Mouse (Mus musculus): ENCODE measurements around the gene Fdxr. TPM values are rescaled to one million over a fixed set of nuclear protein-coding genes. Genes with fewer than 3 reads are reported as not detected.

Fdxr gene
- total RNA-seq, 2 experiments from 2014 or later, result 17.0 to 20.8 TPM

- ATAC-seq (replicated peaks; ENCODE audit: low FRiP score, low TSS enrichment, poor library complexity, severe bottlenecking), result no peak
Measured at GRCm38 (mm10) chr11:115272894-115273498, 3.9 kb downstream of the Fdxr start.

GRCm38 (mm10) chr11:115271481-115271880 lies 5.4 kb downstream of the Fdxr start:
- ATAC-seq (replicated peaks; ENCODE audit: low FRiP score, low TSS enrichment, poor library complexity, severe bottlenecking), result no peak

- no peak for ATAC-seq (replicated peaks; ENCODE audit: low FRiP score, low TSS enrichment, poor library complexity, severe bottlenecking)
Measured at GRCm38 (mm10) chr11:115271052-115271451, 5.8 kb downstream of the Fdxr start.

GRCm38 (mm10) chr11:115270148-115270861 lies 6.5 kb downstream of the Fdxr start:
- ATAC-seq (replicated peaks; ENCODE audit: low FRiP score, low TSS enrichment, poor library complexity, severe bottlenecking), result peak; percentile 35; the same call in 1 of the 2 replicates

- no peak for ATAC-seq (replicated peaks; ENCODE audit: low FRiP score, low TSS enrichment, poor library complexity, severe bottlenecking)
Measured at GRCm38 (mm10) chr11:115269330-115270066, 7.4 kb downstream of the Fdxr start.

GRCm38 (mm10) chr11:115267958-115268357 lies 8.9 kb downstream of the Fdxr start:
- no peak for ATAC-seq (replicated peaks; ENCODE audit: low FRiP score, low TSS enrichment, poor library complexity, severe bottlenecking)

GRCm38 (mm10) chr11:115267061-115267883 lies 9.6 kb downstream of the Fdxr start, which contains the start of gene Grin2c:
Gene Grin2c, minus strand, starts transcription at chr11:115267243.
- ATAC-seq (replicated peaks; ENCODE audit: low FRiP score, low TSS enrichment, poor library complexity, severe bottlenecking), result no peak

- ATAC-seq (replicated peaks; ENCODE audit: low FRiP score, low TSS enrichment, poor library complexity, severe bottlenecking), result no peak
Measured at GRCm38 (mm10) chr11:115266400-115266778, 10.5 kb downstream of the Fdxr start.

GRCm38 (mm10) chr11:115265771-115266399 lies 11.0 kb downstream of the Fdxr start:
- no peak for ATAC-seq (replicated peaks; ENCODE audit: low FRiP score, low TSS enrichment, poor library complexity, severe bottlenecking)

GRCm38 (mm10) chr11:115264862-115265668 lies 11.8 kb downstream of the Fdxr start:
- no peak for ATAC-seq (replicated peaks; ENCODE audit: low FRiP score, low TSS enrichment, poor library complexity, severe bottlenecking)

- ATAC-seq (replicated peaks; ENCODE audit: low FRiP score, low TSS enrichment, poor library complexity, severe bottlenecking), result no peak
Measured at GRCm38 (mm10) chr11:115264136-115264861, 12.6 kb downstream of the Fdxr start.

GRCm38 (mm10) chr11:115262954-115263353 lies 13.9 kb downstream of the Fdxr start:
- ATAC-seq (replicated peaks; ENCODE audit: low FRiP score, low TSS enrichment, poor library complexity, severe bottlenecking), result no peak

GRCm38 (mm10) chr11:115259134-115259533 lies 17.7 kb downstream of the Fdxr start:
- ATAC-seq (replicated peaks; ENCODE audit: low FRiP score, low TSS enrichment, poor library complexity, severe bottlenecking), result no peak

- peak; percentile 62 for ATAC-seq (replicated peaks; ENCODE audit: low FRiP score, low TSS enrichment, poor library complexity, severe bottlenecking)
Measured at GRCm38 (mm10) chr11:115257775-115258510, 18.9 kb downstream of the Fdxr start.

- no peak for ATAC-seq (replicated peaks; ENCODE audit: low FRiP score, low TSS enrichment, poor library complexity, severe bottlenecking)
Measured at GRCm38 (mm10) chr11:115251258-115251657, 25.6 kb downstream of the Fdxr start.

- no peak for ATAC-seq (replicated peaks; ENCODE audit: low FRiP score, low TSS enrichment, poor library complexity, severe bottlenecking)
Measured at GRCm38 (mm10) chr11:115250405-115251090, 26.3 kb downstream of the Fdxr start.

Data from megakaryocyte-erythroid progenitor cell, adult 5-6 weeks (primary cell).